Mouse (Mus musculus) liver, embryonic 16.5 days (tissue): ENCODE measurements around the gene Gm38392. TPM values are rescaled to one million over a fixed set of nuclear protein-coding genes. Genes with fewer than 3 reads are reported as not detected.
"Not testable (repeated sequence)": the region's sequence is repeated elsewhere in the genome, so short reads cannot be mapped to it uniquely, and the experiment has no call there.

Experiments
- ATAC-seq: fragments of 200-750 bp; cut with Nextera tagmentation; 2 replicates; pipeline ENCODE4 v1.8.0; 2017; ENCODE audit warnings: low read depth, mild to moderate bottlenecking, moderate number of reproducible peaks, moderate library complexity
- H3K27ac ChIP-seq: fragments of 300-500 bp; sonication (generic); 2 replicates; pipeline ENCODE4 v1.5.1; 2014; ENCODE audit warnings: mild to moderate bottlenecking, low read length
- H3K27me3 ChIP-seq: fragments of 300-500 bp; sonication (generic); 2 replicates; pipeline ENCODE4 v1.6.1; 2014; ENCODE audit warnings: low read depth, low read length, mixed read lengths; ENCODE audit not compliant: control insufficient read depth, insufficient read depth
- H3K36me3 ChIP-seq: fragments of 300-500 bp; sonication (generic); 2 replicates; pipeline ENCODE4 v1.6.1; 2014; ENCODE audit warnings: mild to moderate bottlenecking; ENCODE audit not compliant: control insufficient read depth, insufficient read depth
- H3K4me1 ChIP-seq: fragments of 300-500 bp; sonication (generic); 2 replicates; pipeline ENCODE4 v1.6.1; 2014; ENCODE audit warnings: low read depth, low read length, mixed read lengths; ENCODE audit not compliant: control insufficient read depth
- H3K4me2 ChIP-seq: fragments of 300-500 bp; sonication (generic); 2 replicates; pipeline ENCODE4 v1.6.1; 2014; ENCODE audit warnings: low read depth, low read length, mixed read lengths
- H3K4me3 ChIP-seq: fragments of 300-500 bp; sonication (generic); 2 replicates; pipeline ENCODE4 v1.5.1; 2014; ENCODE audit warnings: low read depth, mild to moderate bottlenecking, low read length
- H3K9ac ChIP-seq: fragments of 300-500 bp; sonication (generic); 2 replicates; pipeline ENCODE4 v1.6.1; 2014; ENCODE audit warnings: low read depth, low read length
- H3K9me3 ChIP-seq: fragments of 300-500 bp; sonication (generic); replicated peaks from 2 replicates; pipeline ENCODE4 v1.6.1; 2016; ENCODE audit warnings: low read length; ENCODE audit not compliant: control insufficient read depth
- WGBS: fragments of 180-500 bp; shearing (Covaris S2); extraction: QIAGEN DNeasy Blood & Tissue Kit; methylation state at CpG from one replicate; pipeline ENCODE4 v1.1.7; 2014; ENCODE audit not compliant: insufficient replicate concordance; 5-methylcytosine and 5-hydroxymethylcytosine counted together
- polyA plus RNA-seq: library from polyadenylated mRNA; unstranded; fragments of >200 nt; fragmentation: Nextera tagmentation; extraction: Ambion mirVana; gene quantifications from 2 replicates; pipeline ENCODE4 v1.2.1, GENCODE M21; 2015

The Gm38392 gene
- polyA plus RNA-seq, 1 experiment from 2014 or later: not detected

DNA sequence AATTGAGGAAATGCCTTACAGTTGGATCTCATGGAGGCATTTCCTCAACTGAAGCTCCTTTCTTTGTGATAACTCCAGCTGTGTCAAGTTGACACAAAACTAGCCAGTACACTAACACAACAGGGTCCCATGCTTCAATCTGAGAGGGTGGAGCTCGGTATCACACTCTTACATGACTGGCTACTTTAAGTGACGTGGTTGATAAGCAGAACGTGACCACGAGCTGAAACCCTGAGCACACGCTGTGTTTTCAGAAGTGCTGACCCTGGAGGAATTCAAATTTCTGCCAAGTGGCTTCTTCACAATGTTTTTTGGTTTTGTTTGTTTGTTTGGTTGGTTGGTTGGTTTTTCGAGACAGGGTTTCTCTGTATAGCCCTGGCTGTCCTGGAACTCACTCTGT is 19.0 kb downstream of the Gm38392 start:
- not testable (repeated sequence) for H3K4me1 ChIP-seq, H3K27me3 ChIP-seq, H3K36me3 ChIP-seq, H3K9me3 ChIP-seq, H3K4me3 ChIP-seq, H3K4me2 ChIP-seq, ATAC-seq, H3K27ac ChIP-seq, H3K9ac ChIP-seq
- WGBS: 38% methylated on average over 6 of the region's 6 CpGs

DNA sequence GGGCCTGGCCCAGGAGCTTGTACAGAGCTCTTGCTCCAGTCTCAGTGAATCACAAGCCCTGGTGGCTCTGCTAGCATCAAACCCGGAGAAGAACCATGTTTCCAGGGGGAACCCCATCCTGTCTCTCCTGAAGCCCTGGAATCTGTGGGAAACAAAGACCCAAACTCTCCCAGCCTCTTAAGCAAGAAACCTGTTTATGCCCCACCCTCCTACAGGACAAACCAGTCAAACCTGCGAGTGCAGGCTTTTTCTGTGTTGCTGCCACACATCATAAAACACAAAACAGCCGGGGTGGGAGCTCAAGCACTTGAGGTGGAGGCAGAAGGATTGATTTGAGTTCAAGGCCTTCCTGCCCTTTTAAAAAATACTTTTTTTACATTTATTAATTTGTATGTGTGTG is 24.7 kb downstream of the Gm38392 start:
- no peak for ATAC-seq
- Histone ChIP-seq H3K9me3 (no peaks in the 10 kb centered on the region), H3K27ac (no peak overlapping the region), H3K36me3 (no peaks in the 10 kb centered on the region), H3K4me3 (no peak overlapping the region), H3K27me3 (0 out of 2 replicates have a peak, but pooled peaks cover under 1% of the 10 kb centered on the region), H3K9ac (no peak overlapping the region), H3K4me2 (no peak overlapping the region), H3K4me1 (no peaks in the 10 kb centered on the region)
- WGBS: 44% methylated on average over 3 of the region's 3 CpGs

DNA sequence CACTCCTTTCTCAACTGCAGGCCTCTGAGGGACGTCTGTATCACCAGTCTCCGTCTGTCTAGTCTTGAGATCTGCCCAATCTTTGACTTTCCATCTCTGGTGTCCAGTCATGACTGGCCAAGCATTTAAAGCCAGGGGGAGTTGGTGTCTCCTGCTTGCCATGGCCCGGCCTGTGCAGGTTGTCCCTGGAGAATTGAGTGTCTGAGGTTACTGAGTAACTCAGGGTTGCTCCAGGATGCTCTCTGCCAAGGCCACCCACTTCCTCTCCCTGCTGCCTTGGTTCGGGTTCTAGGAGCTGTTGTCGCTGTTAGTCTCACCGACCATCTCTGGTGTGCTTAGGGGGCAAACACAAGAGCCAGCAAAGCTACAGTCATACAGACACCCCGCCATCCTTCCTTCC is 30.6 kb downstream of the Gm38392 start:
- 38% methylated on average over 7 of the region's 7 CpGs for WGBS
- H3K9ac ChIP-seq: no peak overlapping the region
- peaks cover 7% of the 10 kb centered on the region; the same call in 1 of the 2 replicates for H3K4me1 ChIP-seq
- H3K36me3 ChIP-seq: no peaks in the 10 kb centered on the region
- H3K27ac ChIP-seq: no peak overlapping the region
- H3K4me3 ChIP-seq: no peak overlapping the region
- peaks cover 29% of the 10 kb centered on the region for H3K27me3 ChIP-seq
- ATAC-seq: no peak
- H3K9me3 ChIP-seq: no peaks in the 10 kb centered on the region
- H3K4me2 ChIP-seq: no peak overlapping the region

DNA sequence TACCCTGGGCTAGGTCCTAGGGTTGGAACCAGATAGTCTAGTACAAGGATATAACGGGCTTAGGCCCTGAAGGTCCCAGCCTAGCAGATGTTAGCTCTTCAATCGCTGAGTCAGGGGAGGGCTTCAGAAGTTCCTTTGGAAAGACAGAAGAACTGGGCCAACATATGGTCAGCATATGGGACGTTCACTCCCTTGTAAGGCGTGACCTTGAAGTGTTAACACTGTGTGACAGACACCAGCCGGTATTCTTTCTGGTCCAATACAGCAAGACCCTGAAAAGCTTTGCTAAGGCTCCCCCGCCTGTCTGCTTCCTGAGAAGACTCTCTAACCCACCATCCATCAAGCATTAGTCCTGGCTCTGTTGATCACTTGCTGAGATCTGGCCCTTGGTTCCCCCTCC is 31.1 kb downstream of the Gm38392 start:
- no peaks in the 10 kb centered on the region for H3K9me3 ChIP-seq
- H3K4me1 ChIP-seq: peaks cover 7% of the 10 kb centered on the region; the same call in 1 of the 2 replicates
- no peak overlapping the region for H3K9ac ChIP-seq
- H3K36me3 ChIP-seq: no peaks in the 10 kb centered on the region
- H3K4me2 ChIP-seq: no peak overlapping the region
- peaks cover 29% of the 10 kb centered on the region for H3K27me3 ChIP-seq
- H3K4me3 ChIP-seq: no peak overlapping the region
- H3K27ac ChIP-seq: no peak overlapping the region
- no peak for ATAC-seq
- 52% methylated on average over 6 of the region's 6 CpGs for WGBS

DNA sequence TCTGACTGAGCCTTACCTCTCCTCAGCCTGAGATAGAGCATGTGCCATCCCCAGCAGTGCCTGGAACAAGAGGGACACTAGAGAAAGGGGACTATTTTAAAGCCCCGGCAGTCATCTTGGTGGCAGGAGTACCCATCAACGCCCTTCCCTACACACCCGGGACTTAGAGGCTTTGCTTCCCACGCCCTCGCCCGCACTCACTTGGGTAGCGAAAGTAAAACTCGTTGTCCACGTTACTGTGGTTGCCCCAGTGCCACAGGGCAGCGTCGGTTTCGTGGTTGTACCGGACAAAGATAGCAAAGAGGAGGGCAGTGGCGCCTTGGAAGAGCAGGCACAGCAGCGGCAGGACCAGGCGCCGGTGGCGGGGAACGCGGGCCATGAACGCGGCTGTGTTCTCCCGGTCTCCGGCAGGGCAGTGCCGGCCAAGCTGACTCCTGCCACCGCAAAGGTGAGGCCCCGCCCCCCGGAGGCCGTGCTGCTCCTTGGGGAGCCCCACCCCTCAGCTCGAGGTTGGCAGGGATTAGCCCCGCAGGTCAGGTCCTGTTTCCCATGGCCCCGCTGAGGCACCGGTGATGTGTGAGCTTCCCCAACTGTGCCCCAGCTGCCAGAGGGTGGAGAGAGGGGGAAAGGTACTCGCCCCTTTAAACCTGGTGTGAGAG is 32.6 kb downstream of the Gm38392 start, which contains the start of gene Rhbg:
Gene Rhbg (minus strand): TSS at position 442 of the 659 bp plus-strand sequence.
- Histone ChIP-seq H3K27me3 (peaks cover 29% of the 10 kb centered on the region), H3K4me2 (peak within 1 kb of the TSS; percentile 66)

DNA sequence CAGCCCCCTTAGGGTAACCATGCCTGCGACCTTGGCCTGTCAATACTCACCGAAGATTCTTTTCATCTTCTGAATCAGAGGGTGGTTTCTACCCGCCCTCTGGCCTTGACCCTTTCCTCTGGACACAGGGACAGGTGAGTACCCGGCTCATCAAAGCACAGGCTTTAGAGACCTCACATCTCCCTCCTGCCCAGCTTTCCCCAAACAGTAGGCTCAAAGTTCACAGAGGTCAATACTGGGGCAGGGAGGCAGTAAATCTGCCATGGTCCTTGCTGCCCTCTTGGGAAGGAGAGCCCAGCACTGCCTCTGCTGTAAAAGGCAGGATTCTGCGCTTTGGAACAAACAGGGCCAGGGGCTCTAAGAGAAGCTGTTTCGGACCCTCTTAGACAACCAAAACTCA is 34.3 kb downstream of the Gm38392 start:
- Histone ChIP-seq H3K9me3 (no peaks in the 10 kb centered on the region), H3K27me3 (peaks cover 29% of the 10 kb centered on the region), H3K4me3 (no peak overlapping the region), H3K27ac (no peak overlapping the region), H3K36me3 (no peaks in the 10 kb centered on the region), H3K4me2 (no peak overlapping the region), H3K9ac (no peak overlapping the region), H3K4me1 (peaks cover 7% of the 10 kb centered on the region; the same call in 1 of the 2 replicates)
- ATAC-seq: peak; percentile 19; the same call in 1 of the 2 replicates
- 50% methylated on average over 6 of the region's 6 CpGs for WGBS

More for the DNA sequence above, 32.6 kb downstream of the Gm38392 start, which contains the start of gene Rhbg:
- no peak within 1 kb of the TSS for H3K27ac ChIP-seq
- H3K9ac ChIP-seq: no peak within 1 kb of the TSS
- H3K9me3 ChIP-seq: no peaks in the 10 kb centered on the region
- WGBS: 3% methylated on average over 34 of the region's 34 CpGs
- H3K4me1 ChIP-seq: peaks cover 7% of the 10 kb centered on the region; the same call in 1 of the 2 replicates
- H3K4me3 ChIP-seq: peak within 1 kb of the TSS; percentile 55
- no peaks in the 10 kb centered on the region for H3K36me3 ChIP-seq
- ATAC-seq: peak; percentile 41; the same call in 1 of the 2 replicates

DNA sequence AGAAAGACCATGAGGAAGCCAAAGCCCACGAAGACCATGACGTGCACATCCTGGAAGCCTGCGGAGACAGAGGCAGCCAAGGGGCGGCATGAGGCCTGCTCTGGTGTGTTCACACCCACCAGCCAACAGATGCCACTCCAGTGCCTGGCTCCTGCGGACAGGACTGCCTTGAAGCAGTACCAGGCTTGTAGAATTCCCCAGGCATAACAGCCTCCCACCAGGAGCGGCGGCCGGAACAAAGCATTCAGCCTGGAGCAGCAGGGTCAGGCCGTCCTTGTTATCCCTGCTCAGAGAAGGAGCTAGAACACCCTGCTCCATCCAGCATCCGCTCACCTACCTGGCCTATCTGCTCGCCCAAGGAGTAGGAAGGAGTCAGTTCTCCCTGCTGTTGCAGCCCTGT is 38.6 kb downstream of the Gm38392 start:
- H3K4me1 ChIP-seq: no peaks in the 10 kb centered on the region
- ATAC-seq: no peak
- H3K27me3 ChIP-seq: peaks cover under 1% of the 10 kb centered on the region
- H3K36me3 ChIP-seq: no peaks in the 10 kb centered on the region
- H3K9me3 ChIP-seq: no peaks in the 10 kb centered on the region
- no peak overlapping the region for H3K4me2 ChIP-seq
- WGBS: 61% methylated on average over 11 of the region's 11 CpGs
- H3K4me3 ChIP-seq: no peak overlapping the region
- H3K27ac ChIP-seq: no peak overlapping the region
- no peak overlapping the region for H3K9ac ChIP-seq

DNA sequence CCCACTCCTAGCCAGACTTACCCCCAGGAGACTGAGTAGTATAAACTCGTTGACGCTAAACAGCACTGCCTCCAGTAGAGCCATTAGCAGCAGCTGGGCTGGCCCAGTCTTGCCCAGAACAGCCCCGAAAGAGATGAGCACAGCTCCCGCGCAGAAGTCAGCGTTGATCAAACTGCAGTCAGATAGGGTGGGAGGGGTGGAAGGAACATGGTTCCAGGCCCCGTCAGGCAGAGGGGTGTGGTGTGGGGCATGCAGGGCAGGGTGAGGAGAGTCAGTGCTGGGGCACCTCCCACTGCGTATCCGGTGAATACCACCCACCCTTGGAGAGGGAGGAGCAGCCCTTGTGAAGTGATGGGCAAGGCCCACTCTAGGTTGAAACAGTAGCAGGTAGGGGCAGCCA is 39.3 kb downstream of the Gm38392 start:
- Histone ChIP-seq H3K4me1 (no peaks in the 10 kb centered on the region), H3K27ac (no peak overlapping the region), H3K9ac (no peak overlapping the region), H3K4me2 (no peak overlapping the region), H3K27me3 (peaks cover 5% of the 10 kb centered on the region), H3K4me3 (no peak overlapping the region), H3K9me3 (no peaks in the 10 kb centered on the region), H3K36me3 (no peaks in the 10 kb centered on the region)
- 60% methylated on average over 9 of the region's 9 CpGs for WGBS
- ATAC-seq: no peak

DNA sequence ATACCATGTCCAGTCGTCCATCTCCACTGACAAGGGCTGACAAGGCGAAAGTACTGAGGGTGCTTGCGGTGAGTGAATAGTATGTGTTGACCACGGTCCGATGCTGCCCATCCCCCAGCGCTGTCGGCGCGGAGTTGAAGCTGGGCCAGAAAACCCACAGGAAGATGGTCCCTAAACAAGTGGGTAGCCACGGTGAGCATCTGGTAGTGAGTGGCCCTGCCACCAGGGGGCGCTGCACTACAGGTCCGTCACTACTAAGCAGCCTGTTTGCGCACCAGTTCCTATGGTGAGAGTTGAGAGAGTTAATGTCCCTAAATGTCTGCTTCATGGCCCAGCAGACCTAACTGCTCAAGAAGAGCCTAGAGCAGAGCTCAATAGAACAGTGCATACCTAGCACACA is 41.2 kb downstream of the Gm38392 start:
- no peak overlapping the region for H3K4me3 ChIP-seq
- no peaks in the 10 kb centered on the region for H3K36me3 ChIP-seq
- H3K27ac ChIP-seq: no peak overlapping the region
- 11% methylated on average over 13 of the region's 13 CpGs for WGBS
- no peak overlapping the region for H3K9ac ChIP-seq
- H3K4me2 ChIP-seq: no peak overlapping the region
- peaks cover 24% of the 10 kb centered on the region for H3K27me3 ChIP-seq
- H3K9me3 ChIP-seq: no peaks in the 10 kb centered on the region
- no peaks in the 10 kb centered on the region for H3K4me1 ChIP-seq
- no peak for ATAC-seq
